Mouse (Mus musculus) liver, embryonic 16.5 days (tissue): ENCODE measurements around the gene Hps4. TPM values are rescaled to one million over a fixed set of nuclear protein-coding genes. Genes with fewer than 3 reads are reported as not detected.

ENCODE experiments used
- ATAC-seq: fragments of 200-750 bp; cut with Nextera tagmentation; 2 replicates; pipeline ENCODE4 v1.8.0; 2017; ENCODE audit warnings: low read depth, mild to moderate bottlenecking, moderate number of reproducible peaks, moderate library complexity
- H3K27ac ChIP-seq: fragments of 300-500 bp; sonication (generic); 2 replicates; pipeline ENCODE4 v1.5.1; 2014; ENCODE audit warnings: mild to moderate bottlenecking, low read length
- H3K27me3 ChIP-seq: fragments of 300-500 bp; sonication (generic); 2 replicates; pipeline ENCODE4 v1.6.1; 2014; ENCODE audit warnings: low read depth, low read length, mixed read lengths; ENCODE audit not compliant: control insufficient read depth, insufficient read depth
- H3K36me3 ChIP-seq: fragments of 300-500 bp; sonication (generic); 2 replicates; pipeline ENCODE4 v1.6.1; 2014; ENCODE audit warnings: mild to moderate bottlenecking; ENCODE audit not compliant: control insufficient read depth, insufficient read depth
- H3K4me1 ChIP-seq: fragments of 300-500 bp; sonication (generic); 2 replicates; pipeline ENCODE4 v1.6.1; 2014; ENCODE audit warnings: low read depth, low read length, mixed read lengths; ENCODE audit not compliant: control insufficient read depth
- H3K4me2 ChIP-seq: fragments of 300-500 bp; sonication (generic); 2 replicates; pipeline ENCODE4 v1.6.1; 2014; ENCODE audit warnings: low read depth, low read length, mixed read lengths
- H3K4me3 ChIP-seq: fragments of 300-500 bp; sonication (generic); 2 replicates; pipeline ENCODE4 v1.5.1; 2014; ENCODE audit warnings: low read depth, mild to moderate bottlenecking, low read length
- H3K9ac ChIP-seq: fragments of 300-500 bp; sonication (generic); 2 replicates; pipeline ENCODE4 v1.6.1; 2014; ENCODE audit warnings: low read depth, low read length
- H3K9me3 ChIP-seq: fragments of 300-500 bp; sonication (generic); replicated peaks from 2 replicates; pipeline ENCODE4 v1.6.1; 2016; ENCODE audit warnings: low read length; ENCODE audit not compliant: control insufficient read depth
- WGBS: fragments of 180-500 bp; shearing (Covaris S2); extraction: QIAGEN DNeasy Blood & Tissue Kit; methylation state at CpG from one replicate; pipeline ENCODE4 v1.1.7; 2014; ENCODE audit not compliant: insufficient replicate concordance; 5-methylcytosine and 5-hydroxymethylcytosine counted together
- polyA plus RNA-seq: library from polyadenylated mRNA; unstranded; fragments of >200 nt; fragmentation: Nextera tagmentation; extraction: Ambion mirVana; gene quantifications from 2 replicates; pipeline ENCODE4 v1.2.1, GENCODE M21; 2015

Hps4 gene
- polyA plus RNA-seq, 1 experiment from 2014 or later: 11.8 TPM

GRCm38 (mm10) chr5:112349169-112349568 lies 6.3 kb downstream of the Hps4 start:
- Histone ChIP-seq H3K4me1 (peaks cover 15% of the 10 kb centered on the region), H3K36me3 (no peaks in the 10 kb centered on the region; the same call in none of the 2 replicates), H3K27me3 (no peaks in the 10 kb centered on the region), H3K27ac (no peak overlapping the region), H3K9ac (no peak overlapping the region), H3K4me3 (no peak overlapping the region), H3K4me2 (no peak overlapping the region), H3K9me3 (no peaks in the 10 kb centered on the region)
- ATAC-seq: no peak
- WGBS: 79% methylated on average over 8 of the region's 8 CpGs

- Histone ChIP-seq H3K36me3 (no peaks in the 10 kb centered on the region; the same call in none of the 2 replicates), H3K4me3 (no peak overlapping the region), H3K4me1 (peaks cover 20% of the 10 kb centered on the region), H3K9me3 (no peaks in the 10 kb centered on the region), H3K4me2 (no peak overlapping the region), H3K9ac (no peak overlapping the region), H3K27ac (no peak overlapping the region; the same call in 1 of the 2 replicates), H3K27me3 (no peaks in the 10 kb centered on the region)
- WGBS: 46% methylated on average over 6 of the region's 6 CpGs
- ATAC-seq: no peak; the same call in 1 of the 2 replicates
Measured at GRCm38 (mm10) chr5:112355493-112355892, 12.6 kb downstream of the Hps4 start.

- Histone ChIP-seq H3K9ac (no peak within 1 kb of the TSS), H3K4me2 (no peak within 1 kb of the TSS), H3K27ac (no peak within 1 kb of the TSS; the same call in 1 of the 2 replicates), H3K27me3 (no peaks in the 10 kb centered on the region), H3K4me1 (peaks cover 20% of the 10 kb centered on the region), H3K36me3 (no peaks in the 10 kb centered on the region; the same call in none of the 2 replicates), H3K9me3 (no peaks in the 10 kb centered on the region), H3K4me3 (no peak within 1 kb of the TSS)
- peak; percentile 25 for ATAC-seq
- 45% methylated on average over 13 of the region's 13 CpGs for WGBS
Measured at GRCm38 (mm10) chr5:112355910-112356309, 13.0 kb downstream of the Hps4 start, which contains the start of gene Gm6583. TSS of gene Gm6583 (minus strand) at chr5:112356033.

DNA sequence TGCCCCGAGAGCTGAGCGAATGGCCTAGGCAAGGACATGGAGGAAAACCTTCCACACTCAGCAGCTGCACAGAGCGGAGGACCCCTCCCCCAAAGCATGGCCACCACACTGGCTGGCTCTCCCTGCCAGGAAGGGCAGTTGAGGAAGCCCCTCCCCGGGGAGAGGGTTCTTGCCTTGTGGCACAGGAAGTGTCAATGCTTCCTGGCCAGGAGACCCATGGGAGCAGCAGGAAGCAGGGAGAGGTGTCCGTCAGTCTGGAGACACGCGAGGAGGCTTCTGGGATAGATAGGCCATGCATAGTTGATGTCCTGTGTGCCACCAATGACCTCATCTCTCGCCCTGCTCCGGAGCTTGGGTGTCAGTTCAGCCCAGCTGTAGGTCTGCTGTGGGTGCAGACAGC lies 13.4 kb downstream of the Hps4 start:
- H3K4me2 ChIP-seq: no peak overlapping the region
- no peak overlapping the region for H3K27ac ChIP-seq
- no peak for ATAC-seq
- H3K36me3 ChIP-seq: no peaks in the 10 kb centered on the region; the same call in none of the 2 replicates
- H3K9ac ChIP-seq: no peak overlapping the region
- no peaks in the 10 kb centered on the region for H3K27me3 ChIP-seq
- no peak overlapping the region for H3K4me3 ChIP-seq
- 75% methylated on average over 9 of the region's 9 CpGs for WGBS
- peaks cover 20% of the 10 kb centered on the region for H3K4me1 ChIP-seq
- H3K9me3 ChIP-seq: no peaks in the 10 kb centered on the region

DNA sequence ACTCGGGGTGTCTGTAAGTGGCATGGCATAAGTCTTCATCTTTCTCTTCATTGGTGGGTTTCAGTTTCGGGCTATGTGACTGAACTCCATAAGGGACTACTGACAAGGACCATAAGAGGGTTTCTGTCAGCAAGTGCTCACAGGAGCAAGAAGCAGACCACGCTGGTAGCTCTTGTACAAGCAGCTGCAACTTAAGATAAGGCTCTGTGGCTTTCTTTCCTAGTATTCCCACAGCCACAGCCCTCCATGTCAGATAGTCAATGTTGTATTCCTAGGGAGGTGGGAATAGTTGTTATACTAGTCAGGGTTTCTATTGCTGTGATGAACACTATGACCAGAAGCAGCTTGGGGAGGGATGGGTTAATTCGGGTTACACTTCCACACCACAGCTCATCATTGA lies 16.6 kb downstream of the Hps4 start:
- peak; percentile 75 for ATAC-seq
- 27% methylated on average over 4 of the region's 4 CpGs for WGBS
- H3K27me3 ChIP-seq: no peaks in the 10 kb centered on the region
- H3K9ac ChIP-seq: no peak overlapping the region
- no peaks in the 10 kb centered on the region for H3K9me3 ChIP-seq
- H3K27ac ChIP-seq: peak overlapping the region; percentile 18
- peak overlapping the region; percentile 15; the same call in 1 of the 2 replicates for H3K4me2 ChIP-seq
- H3K36me3 ChIP-seq: peaks cover 4% of the 10 kb centered on the region
- H3K4me3 ChIP-seq: no peak overlapping the region
- H3K4me1 ChIP-seq: peaks cover 20% of the 10 kb centered on the region

- no peak for ATAC-seq
- Histone ChIP-seq H3K36me3 (peaks cover 4% of the 10 kb centered on the region), H3K9me3 (no peaks in the 10 kb centered on the region), H3K27ac (no peak overlapping the region), H3K27me3 (no peaks in the 10 kb centered on the region), H3K4me1 (peaks cover 20% of the 10 kb centered on the region), H3K4me3 (no peak overlapping the region), H3K9ac (no peak overlapping the region), H3K4me2 (peak overlapping the region; percentile 15; the same call in 1 of the 2 replicates)
- 78% methylated on average over 3 of the region's 3 CpGs for WGBS
Measured at GRCm38 (mm10) chr5:112360077-112360476, 17.2 kb downstream of the Hps4 start.

GRCm38 (mm10) chr5:112364184-112364797 lies 21.4 kb downstream of the Hps4 start:
- Histone ChIP-seq H3K36me3 (peaks cover 7% of the 10 kb centered on the region), H3K4me1 (peaks cover 12% of the 10 kb centered on the region), H3K4me3 (no peak overlapping the region), H3K4me2 (no peak overlapping the region), H3K9me3 (no peaks in the 10 kb centered on the region), H3K27me3 (no peaks in the 10 kb centered on the region), H3K27ac (no peak overlapping the region), H3K9ac (no peak overlapping the region)
- no peak for ATAC-seq
- 80% methylated on average over 10 of the region's 10 CpGs for WGBS

DNA sequence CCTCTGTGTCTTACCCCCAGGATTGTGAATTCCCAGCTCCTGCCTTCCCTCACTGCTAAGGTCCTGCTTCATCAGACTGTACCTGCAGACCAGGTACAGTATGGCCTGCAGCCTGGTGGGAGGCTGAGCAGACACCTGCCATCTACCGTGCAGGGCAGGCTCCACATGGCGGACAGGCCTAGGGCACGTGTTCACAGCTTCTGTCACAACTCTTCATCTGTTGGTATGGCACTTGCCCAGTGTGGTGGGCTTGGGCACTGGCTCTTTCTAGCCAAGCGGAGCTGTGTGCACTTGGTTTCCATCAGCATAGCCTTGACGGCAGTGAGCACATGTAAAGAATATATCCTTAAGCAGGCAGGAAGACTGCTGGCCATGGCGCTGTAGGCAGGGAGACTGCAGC lies 24.0 kb downstream of the Hps4 start:
- no peak for ATAC-seq

GRCm38 (mm10) chr5:112367338-112367737 lies 24.5 kb downstream of the Hps4 start:
- H3K36me3 ChIP-seq: peaks cover 3% of the 10 kb centered on the region; the same call in 1 of the 2 replicates
- no peak overlapping the region for H3K4me2 ChIP-seq

More for the DNA sequence above, 24.0 kb downstream of the Hps4 start:
- H3K27ac ChIP-seq: no peak overlapping the region
- no peak overlapping the region for H3K4me2 ChIP-seq
- no peaks in the 10 kb centered on the region for H3K27me3 ChIP-seq
- H3K9me3 ChIP-seq: no peaks in the 10 kb centered on the region
- no peak overlapping the region for H3K9ac ChIP-seq
- WGBS: 83% methylated on average over 6 of the region's 6 CpGs
- H3K36me3 ChIP-seq: peaks cover 6% of the 10 kb centered on the region
- no peaks in the 10 kb centered on the region for H3K4me1 ChIP-seq
- no peak overlapping the region for H3K4me3 ChIP-seq

More at GRCm38 (mm10) chr5:112367338-112367737, 24.5 kb downstream of the Hps4 start:
- H3K9ac ChIP-seq: no peak overlapping the region
- no peak overlapping the region for H3K27ac ChIP-seq
- no peak overlapping the region for H3K4me3 ChIP-seq
- no peaks in the 10 kb centered on the region for H3K27me3 ChIP-seq
- ATAC-seq: no peak
- no peaks in the 10 kb centered on the region for H3K4me1 ChIP-seq
- H3K9me3 ChIP-seq: no peaks in the 10 kb centered on the region
- 76% methylated on average over 4 of the region's 4 CpGs for WGBS
